Comparison of ENCODE assay signal across 8 mouse cellular contexts in the genomic region with DNA sequence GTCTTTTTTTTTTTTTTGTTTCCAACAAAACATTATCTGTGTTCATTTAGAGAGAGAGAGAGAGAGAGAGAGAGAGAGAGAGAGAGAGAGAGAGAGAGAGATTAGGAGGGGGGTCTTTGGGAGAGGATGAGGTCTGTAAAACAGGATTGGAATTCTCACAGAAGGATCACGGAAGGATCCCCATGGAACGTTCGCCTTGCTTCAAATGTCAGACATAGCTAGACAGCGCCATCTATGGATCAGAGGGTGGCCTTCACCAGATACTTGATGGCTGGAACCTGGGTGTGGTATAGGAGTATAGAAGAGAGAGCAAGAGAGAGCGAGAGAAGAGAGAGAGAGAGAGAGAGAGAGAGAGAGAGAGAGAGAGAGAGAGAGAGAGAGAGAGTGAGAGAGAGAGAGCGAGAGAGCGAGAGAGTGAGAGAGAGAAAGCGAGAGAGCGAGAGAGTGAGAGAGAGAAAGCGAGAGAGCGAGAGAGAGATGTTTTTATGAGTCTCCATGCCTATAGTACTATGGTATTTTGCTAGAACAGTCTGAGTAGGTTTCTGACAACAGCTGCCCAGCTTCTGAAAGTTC. TPM values are rescaled to one million over a fixed set of nuclear protein-coding genes. Genes with fewer than 3 reads are reported as not detected.
DNase-seq lines count a peak whose midpoint lies in the region; ATAC-seq and TF ChIP-seq lines count a peak whose summit lies in the region.

No protein-coding gene starts in this region.

- no peaks in the 10 kb centered on the region for H3K4me1 ChIP-seq in bone marrow, adult 2 months (ENCODE audit: control insufficient read depth, insufficient read depth, low read length)
- H3K4me1 ChIP-seq in embryonic fibroblast, embryonic 13.5 days (ENCODE audit: control insufficient read depth, insufficient read depth, low read length): no peaks in the 10 kb centered on the region

- intact Hi-C loops in left cerebral cortex, postnatal 10 days (cut with DNase I): loop anchor here (5.0 kb wide), 1 partner anchor 245 kb away; no protein-coding TSS in a partner anchor

- TF ChIP-seq POLR2A in bone marrow, adult 2 months (IDR thresholded peaks at IDR 0.05; ENCODE audit: borderline replicate concordance, control insufficient read depth, low read depth, low read length): no peak
- no peak for TF ChIP-seq POLR2A in embryonic fibroblast, embryonic 13.5 days (IDR thresholded peaks at IDR 0.05; ENCODE audit: low read depth, low read length)

- DNase-seq in heart, adult 18-20 months: peak; percentile 59 to 86
- no peak for DNase-seq in heart, adult 11 months
- peak; percentile 81 for DNase-seq in induced T-regulatory cell, adult 2 months (ENCODE audit: low read depth)
- DNase-seq in left cerebral cortex, postnatal 10 days (ENCODE audit: extremely low spot score in 1 of 2, low spot score in 2 of 2): peak; percentile 68 to 69
- peak; percentile 62 for DNase-seq in right cerebral cortex, postnatal 4 days

- peak; percentile 69 for TF ChIP-seq CTCF in bone marrow, adult 2 months (IDR thresholded peaks at IDR 0.05; ENCODE audit: control insufficient read depth, insufficient read depth, low read length)
- TF ChIP-seq CTCF in embryonic fibroblast, embryonic 13.5 days (IDR thresholded peaks at IDR 0.05; ENCODE audit: borderline replicate concordance, insufficient read depth, low read length): peak; percentile 69

- peak; percentile 81 for ATAC-seq in megakaryocyte-erythroid progenitor cell, adult 5-6 weeks (replicated peaks; ENCODE audit: low FRiP score, low TSS enrichment, poor library complexity, severe bottlenecking)

- no peak overlapping the region for H3K27ac ChIP-seq in bone marrow, adult 2 months (ENCODE audit: control insufficient read depth, insufficient read depth, low read depth, low read length, poor library complexity)
- no peak overlapping the region for H3K27ac ChIP-seq in embryonic fibroblast, embryonic 13.5 days (ENCODE audit: insufficient read depth, low read length)

- WGBS in bone marrow, adult 2 months: 38% methylated on average over 11 of the region's 11 CpGs

- H3K4me3 ChIP-seq in bone marrow, adult 2 months (replicated peaks; ENCODE audit: control insufficient read depth, low read depth, low read length): no peak overlapping the region
- no peak overlapping the region for H3K4me3 ChIP-seq in embryonic fibroblast, embryonic 13.5 days (ENCODE audit: insufficient read depth, low read length)

RNA-seq across cellular contexts. Expression of a gene that starts 6.3 kb away (rescaled TPM):
- not detected for total RNA-seq in heart, adult 18-20 months (2021)
- polyA plus RNA-seq in bone marrow, adult 2 months (2011; ENCODE audit: insufficient read depth, insufficient read length, low replicate concordance, missing spikeins): not detected in 2 replicates
- polyA plus RNA-seq in embryonic fibroblast, embryonic 13.5 days (2011; ENCODE audit: insufficient read length, low read depth, missing spikeins): not detected in 2 replicates
- total RNA-seq in left cerebral cortex, postnatal 10 days (2021): not detected
- total RNA-seq in megakaryocyte-erythroid progenitor cell, adult 5-6 weeks (2014; fragmentation: Nextera tagmentation): not detected in 2 replicates
- not detected in 2 replicates for total RNA-seq in megakaryocyte-erythroid progenitor cell, adult 5-6 weeks (2017)

RNA-seq across cellular contexts. Expression of a gene that starts 11.4 kb away (rescaled TPM):
- 1 to 10 TPM in 1 of 2 experiments, not detected in 1; 1.2 TPM for total RNA-seq in heart, adult 18-20 months (2021)
- 15.5 and 47.2 TPM in 2 replicates for polyA plus RNA-seq in bone marrow, adult 2 months (2011; ENCODE audit: insufficient read depth, insufficient read length, low replicate concordance, missing spikeins)
- not detected in 2 replicates for polyA plus RNA-seq in embryonic fibroblast, embryonic 13.5 days (2011; ENCODE audit: insufficient read length, low read depth, missing spikeins)
- total RNA-seq in left cerebral cortex, postnatal 10 days (2021): not detected
- total RNA-seq in megakaryocyte-erythroid progenitor cell, adult 5-6 weeks (2014; fragmentation: Nextera tagmentation): not detected in 2 replicates
- not detected in 2 replicates for total RNA-seq in megakaryocyte-erythroid progenitor cell, adult 5-6 weeks (2017)

RNA-seq across cellular contexts. Expression of a gene that starts 18.5 kb away (rescaled TPM):
- total RNA-seq in heart, adult 18-20 months (2021): not detected
- 18.0 and 44.4 TPM in 2 replicates for polyA plus RNA-seq in bone marrow, adult 2 months (2011; ENCODE audit: insufficient read depth, insufficient read length, low replicate concordance, missing spikeins)
- not detected in 2 replicates for polyA plus RNA-seq in embryonic fibroblast, embryonic 13.5 days (2011; ENCODE audit: insufficient read length, low read depth, missing spikeins)
- total RNA-seq in left cerebral cortex, postnatal 10 days (2021): under 1 TPM; 0.47 to 0.56 TPM
- total RNA-seq in megakaryocyte-erythroid progenitor cell, adult 5-6 weeks (2014; fragmentation: Nextera tagmentation): 0.49 TPM in 1 of 2 replicates, not detected in the other
- total RNA-seq in megakaryocyte-erythroid progenitor cell, adult 5-6 weeks (2017): not detected in 2 replicates

RNA-seq across cellular contexts. Expression of a gene that starts 21.6 kb away (rescaled TPM):
- total RNA-seq in heart, adult 18-20 months (2021): not detected
- 0.38 and 3.9 TPM in 2 replicates for polyA plus RNA-seq in bone marrow, adult 2 months (2011; ENCODE audit: insufficient read depth, insufficient read length, low replicate concordance, missing spikeins)
- polyA plus RNA-seq in embryonic fibroblast, embryonic 13.5 days (2011; ENCODE audit: insufficient read length, low read depth, missing spikeins): not detected in 2 replicates
- total RNA-seq in left cerebral cortex, postnatal 10 days (2021): not detected
- not detected in 2 replicates for total RNA-seq in megakaryocyte-erythroid progenitor cell, adult 5-6 weeks (2014; fragmentation: Nextera tagmentation)
- total RNA-seq in megakaryocyte-erythroid progenitor cell, adult 5-6 weeks (2017): not detected in 2 replicates

RNA-seq across cellular contexts. Expression of a gene that starts 26.0 kb away (rescaled TPM):
- 10 to 100 TPM; 24.2 to 25.8 TPM for total RNA-seq in heart, adult 18-20 months (2021)
- polyA plus RNA-seq in bone marrow, adult 2 months (2011; ENCODE audit: insufficient read depth, insufficient read length, low replicate concordance, missing spikeins): 22.3 and 64.6 TPM in 2 replicates
- 43.1 and 48.8 TPM in 2 replicates for polyA plus RNA-seq in embryonic fibroblast, embryonic 13.5 days (2011; ENCODE audit: insufficient read length, low read depth, missing spikeins)
- 10 to 100 TPM; 38.9 to 41.3 TPM for total RNA-seq in left cerebral cortex, postnatal 10 days (2021)
- 74.5 and 83.1 TPM in 2 replicates for total RNA-seq in megakaryocyte-erythroid progenitor cell, adult 5-6 weeks (2014; fragmentation: Nextera tagmentation)
- 44.6 and 76.4 TPM in 2 replicates for total RNA-seq in megakaryocyte-erythroid progenitor cell, adult 5-6 weeks (2017)
